Mouse (Mus musculus) heart, adult 2 months (tissue): Measurements from ENCODE around the gene Gm20388.

Experiments
- CTCF ChIP-seq: fragments of 200-600 bp; IDR thresholded peaks from 2 replicates; pipeline ENCODE4 v1.8.1; 2022; ENCODE audit warnings: antibody characterized with exemption, mild to moderate bottlenecking, moderate library complexity
- POLR2A ChIP-seq: fragments of 200-500 bp; IDR thresholded peaks from 2 replicates; pipeline ENCODE4 v1.6.1; 2011; ENCODE audit warnings: mild to moderate bottlenecking, low read depth, low read length, control low read depth; ENCODE audit not compliant: insufficient read depth

- TF ChIP-seq CTCF (no peak), POLR2A (no peak)
Observed at GRCm38 (mm10) chr8:123071176-123071575, 3160.5 kb downstream of the Gm20388 start.
